Mouse (Mus musculus) erythroid progenitor cell, adult 5-6 weeks (primary cell): Measurements from ENCODE around the gene Usp30. TPM values are rescaled to one million over a fixed set of nuclear protein-coding genes. Genes with fewer than 3 reads are reported as not detected.

ENCODE experiments used
- ATAC-seq: replicated peaks from 2 replicates; pipeline ENCODE4 v1.8.0; 2016; ENCODE audit warnings: moderate number of reproducible peaks, mild to moderate bottlenecking, moderate TSS enrichment, inconsistent platforms; ENCODE audit not compliant: poor library complexity, low FRiP score, severe bottlenecking
- total RNA-seq, 2 experiments: library from RNA; stranded (forward) in 1 of 2; stranded (reverse) in 1 of 2; fragments of 150-400 nt in 1 of 2; fragments of 186-747, 209-891 nt in 1 of 2; gene quantifications; 2 replicates each; pipeline versions ENCODE4 v1.2.3 to v1.2.4; 2015 to 2017; ENCODE audit warnings: low replicate concordance in 2 of 2

The Usp30 gene
- total RNA-seq, 2 experiments from 2014 or later = 0.68 to 5.0 TPM

DNA sequence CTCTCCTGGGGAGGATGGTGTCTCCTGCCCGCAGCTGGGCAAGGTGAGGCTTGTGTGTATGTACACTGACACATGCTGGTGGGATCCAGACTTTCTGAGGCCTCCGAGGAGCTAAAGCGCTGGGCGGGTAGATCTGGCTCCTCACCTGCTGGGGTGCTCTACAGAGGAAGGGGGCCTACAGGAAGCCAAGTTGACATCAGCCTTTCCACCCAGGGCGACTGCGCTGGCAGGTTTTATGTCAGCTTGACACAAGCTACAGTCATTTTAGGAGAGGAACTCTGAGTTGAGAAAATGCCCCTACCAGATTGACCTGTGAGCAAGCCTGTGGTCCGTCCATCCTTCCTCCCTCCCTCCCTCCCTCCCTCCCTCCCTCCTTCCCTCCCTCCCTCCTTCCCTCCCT, 3.6 kb upstream of the Usp30 start:
- ATAC-seq = no peak

GRCm38 (mm10) chr5:114063958-114064357, 1.3 kb upstream of the Usp30 start:
- no peak for ATAC-seq

GRCm38 (mm10) chr5:114066601-114067000, 1.3 kb downstream of the Usp30 start:
- no peak for ATAC-seq

- no peak for ATAC-seq
These were observed 2.3 kb downstream of the Usp30 start for GRCm38 (mm10) chr5:114067543-114067942.

DNA sequence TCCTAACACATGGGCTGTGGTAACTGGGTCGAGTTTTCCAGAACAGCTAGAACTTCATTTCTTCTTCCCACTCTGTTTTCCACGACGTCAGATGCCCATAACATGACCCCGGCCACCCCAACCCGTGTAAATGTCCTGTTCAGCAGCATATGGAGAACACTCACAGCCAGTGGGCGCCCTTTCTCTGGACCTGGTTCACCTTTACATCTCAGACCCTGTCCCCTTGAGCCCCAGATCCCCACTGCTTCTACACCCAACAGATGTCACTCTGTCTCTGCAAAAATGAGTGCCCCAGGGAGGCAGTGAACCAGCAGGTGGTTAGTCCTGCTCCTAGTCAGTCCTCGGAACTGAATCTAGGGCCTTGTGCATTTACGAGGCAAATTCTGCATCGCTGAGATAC, 2.7 kb downstream of the Usp30 start:
- ATAC-seq = no peak

- no peak for ATAC-seq
These were observed 5.6 kb downstream of the Usp30 start for GRCm38 (mm10) chr5:114070858-114071257.

DNA sequence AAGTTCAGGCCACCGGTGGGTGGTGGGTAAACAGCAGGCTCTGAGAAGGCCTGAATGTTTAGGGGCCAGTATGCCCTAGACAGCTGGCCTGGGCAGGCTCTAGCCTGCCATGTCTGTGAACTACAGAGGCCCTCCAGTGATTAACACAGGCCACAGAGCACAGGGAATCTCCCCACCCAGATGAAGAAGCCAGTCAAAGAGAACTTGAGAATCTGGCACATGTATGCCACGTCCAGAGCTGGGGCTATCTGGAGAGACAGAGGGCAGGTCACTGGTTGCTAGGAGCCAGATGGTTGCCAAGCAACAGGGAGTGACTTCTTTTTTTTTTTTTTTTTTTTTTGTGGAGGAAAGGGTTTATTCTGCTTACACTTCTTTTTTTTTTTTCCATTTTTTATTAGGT, 7.0 kb downstream of the Usp30 start:
- ATAC-seq = no peak

- ATAC-seq = no peak
These were observed 11.7 kb downstream of the Usp30 start for GRCm38 (mm10) chr5:114077009-114077408.

DNA sequence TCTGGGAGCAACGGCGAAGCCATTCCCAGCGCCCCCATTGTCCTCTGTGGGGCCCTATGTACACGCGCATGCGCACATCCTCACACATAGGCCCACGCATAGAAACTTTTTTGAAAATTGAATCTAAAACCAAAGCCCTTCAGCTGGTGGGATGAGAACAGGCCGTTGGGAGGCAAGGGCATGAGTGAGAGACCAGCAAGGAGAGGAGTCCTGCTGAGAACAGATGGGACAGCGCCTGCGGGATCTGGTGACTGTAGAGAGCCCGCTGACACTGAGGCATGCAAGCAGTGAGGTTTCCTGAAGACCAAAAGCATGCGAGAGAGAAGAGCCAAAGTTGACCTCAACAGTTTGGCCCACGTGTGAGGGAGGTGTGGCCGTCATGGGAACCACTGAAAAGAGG, 20.2 kb downstream of the Usp30 start:
- no peak for ATAC-seq

DNA sequence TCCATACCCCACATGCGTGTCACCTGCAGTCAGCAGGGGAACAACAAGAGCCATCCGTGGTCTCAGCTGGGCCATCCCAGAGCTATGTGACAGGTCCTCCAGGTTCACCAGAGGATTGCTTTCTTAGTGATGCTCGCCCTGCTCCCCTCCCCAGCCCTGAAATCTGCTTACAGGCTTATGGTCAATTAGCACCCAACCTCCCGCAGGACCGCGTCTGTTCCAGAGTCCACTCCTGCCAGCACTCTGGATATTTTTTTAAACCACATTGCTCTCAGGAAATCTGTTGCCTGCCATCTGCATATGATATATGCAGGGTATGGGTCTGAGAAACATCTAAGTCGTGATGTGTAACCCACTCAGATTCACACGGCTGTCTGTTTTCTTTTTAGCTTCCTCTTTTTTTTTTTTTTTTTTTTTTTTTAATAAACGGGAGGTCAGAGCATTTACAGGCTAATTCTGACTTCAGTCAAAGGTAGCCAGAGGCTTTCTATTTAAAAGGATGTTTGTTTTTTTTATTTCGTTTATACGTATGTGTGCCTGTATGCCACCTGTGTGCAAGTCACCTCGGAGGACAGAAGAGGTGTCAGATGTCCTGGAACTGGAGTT, 22.7 kb downstream of the Usp30 start:
- ATAC-seq = no peak

- ATAC-seq = no peak
These were observed 25.3 kb downstream of the Usp30 start for GRCm38 (mm10) chr5:114090421-114091013.

GRCm38 (mm10) chr5:114091057-114091807, 26.0 kb downstream of the Usp30 start, which contains the start of gene Svop:
Svop (minus strand) TSS chr5:114091570.
- ATAC-seq = no peak

DNA sequence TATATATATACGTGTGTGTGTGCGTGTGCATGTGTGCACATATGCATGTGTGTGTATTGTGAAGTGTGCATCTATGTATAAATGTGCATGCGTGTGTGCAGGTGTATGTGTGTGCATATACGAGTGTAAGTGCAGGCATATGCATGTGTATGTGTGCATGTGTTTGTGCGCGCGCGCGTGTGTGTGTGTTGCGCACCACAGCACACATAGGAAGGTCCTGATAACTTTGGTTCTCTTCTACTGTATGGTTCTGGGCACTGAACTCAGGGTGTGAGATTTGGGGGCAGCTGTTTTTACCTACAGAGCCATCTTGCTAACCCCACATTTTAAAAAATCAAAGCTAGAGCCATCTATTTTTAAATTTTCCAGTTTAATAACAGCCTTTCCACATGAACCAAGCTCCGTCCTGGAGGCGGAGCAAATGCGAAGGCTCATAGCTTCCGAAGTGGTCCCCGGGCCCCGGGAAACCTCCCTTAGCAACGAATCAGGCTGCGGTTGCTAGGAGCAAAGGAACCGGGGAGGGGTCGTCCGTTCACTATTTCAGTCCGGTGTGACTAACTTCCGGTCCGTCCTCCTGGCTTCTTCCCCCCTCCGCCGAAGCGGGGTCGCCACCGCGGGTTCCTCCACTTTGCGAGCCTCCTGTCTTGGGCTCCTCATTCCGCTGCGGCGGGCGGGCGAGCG, 34.6 kb downstream of the Usp30 start:
- no peak for ATAC-seq

DNA sequence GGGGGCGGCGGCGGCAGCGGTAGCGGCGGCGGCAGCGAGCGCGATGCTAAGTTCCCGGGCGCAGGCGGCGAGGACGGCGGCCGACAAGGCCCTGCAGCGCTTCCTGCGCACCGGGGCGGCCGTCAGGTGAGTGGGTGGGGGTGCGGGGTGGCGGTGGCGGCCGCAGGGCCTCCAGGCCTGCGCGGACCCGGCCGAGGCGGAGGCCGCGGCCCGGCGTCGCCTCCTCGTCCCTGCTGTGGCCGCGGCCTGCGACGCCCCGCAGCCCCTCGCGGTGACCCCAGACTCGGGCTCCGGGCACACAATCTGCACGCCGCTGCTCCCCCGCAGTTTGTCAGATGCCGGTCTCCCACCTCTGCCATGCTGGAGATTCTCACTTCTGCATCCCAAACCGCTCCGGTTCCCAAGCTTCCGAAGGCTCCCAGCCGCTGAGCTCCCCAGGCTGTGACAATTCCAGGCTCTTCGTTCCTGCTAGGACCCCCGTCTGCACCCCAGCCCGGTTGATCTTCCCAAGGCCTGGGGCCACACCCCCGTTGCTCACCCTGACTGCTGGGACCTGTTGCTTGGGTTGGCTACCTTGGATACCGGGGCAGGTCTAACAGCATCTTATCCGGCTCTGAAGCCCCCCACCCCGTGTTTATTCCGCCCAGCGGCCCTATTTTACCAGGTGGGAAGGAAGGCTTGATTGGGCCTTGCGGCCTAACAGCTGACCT, 35.3 kb downstream of the Usp30 start:
- no peak for ATAC-seq

- ATAC-seq = no peak
These were observed 36.6 kb downstream of the Usp30 start for GRCm38 (mm10) chr5:114101873-114102272.

GRCm38 (mm10) chr5:114102807-114103206, 37.5 kb downstream of the Usp30 start:
- ATAC-seq = no peak

- ATAC-seq = no peak
These were observed 41.2 kb downstream of the Usp30 start for GRCm38 (mm10) chr5:114106391-114106935.

- no peak for ATAC-seq
These were observed 48.1 kb downstream of the Usp30 start for GRCm38 (mm10) chr5:114113334-114113733.

- ATAC-seq = no peak
These were observed 49.8 kb downstream of the Usp30 start for GRCm38 (mm10) chr5:114115030-114115429.

DNA sequence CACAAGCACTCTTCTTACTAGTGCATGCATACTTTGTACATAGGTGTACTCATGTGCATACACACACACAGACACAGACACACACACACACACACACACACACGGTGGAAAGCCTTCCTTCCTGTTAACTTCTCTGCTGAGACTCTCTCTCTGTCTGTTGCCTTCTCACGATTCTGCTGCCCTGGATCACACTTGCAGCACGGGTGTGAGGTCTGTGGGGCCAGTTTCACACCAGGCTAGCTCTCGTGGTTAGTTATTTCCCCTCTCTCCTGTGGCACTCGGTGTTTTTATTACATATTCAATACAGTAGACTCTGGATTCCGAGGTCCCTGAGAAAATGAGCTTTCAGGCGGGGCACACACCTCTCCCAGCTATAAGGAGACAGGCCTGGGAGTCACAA, 51.3 kb downstream of the Usp30 start:
- ATAC-seq = no peak
